Mouse (Mus musculus): ENCODE measurements around the gene Cabp4. TPM values are rescaled to one million over a fixed set of nuclear protein-coding genes. Genes with fewer than 3 reads are reported as not detected.

Gene Cabp4
- total and polyA plus RNA-seq, 3 experiments: 0.21 TPM; not detected in 2

DNA sequence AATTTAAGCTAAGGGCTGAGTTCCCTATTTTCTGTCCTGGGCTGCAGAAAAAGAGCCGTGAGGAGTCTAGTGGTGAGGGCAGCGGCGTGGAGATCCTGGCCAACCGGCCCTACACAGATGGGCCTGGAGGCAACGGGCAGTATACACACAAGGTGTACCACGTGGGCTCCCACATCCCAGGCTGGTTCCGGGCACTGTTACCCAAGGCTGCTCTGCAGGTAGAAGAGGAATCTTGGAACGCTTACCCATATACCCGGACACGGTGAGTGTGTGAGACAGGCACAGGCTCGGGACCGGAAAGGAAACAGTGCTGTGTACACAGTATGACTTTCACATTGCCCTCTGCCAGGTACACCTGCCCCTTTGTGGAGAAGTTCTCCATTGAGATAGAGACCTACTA, 41.2 kb downstream of the Cabp4 start:
- H3K36me3 ChIP-seq (ENCODE audit: control insufficient read depth, insufficient read depth, low read length): no peaks in the 10 kb centered on the region
- no peaks in the 10 kb centered on the region for H3K79me2 ChIP-seq (replicated peaks; ENCODE audit: control insufficient read depth, insufficient read depth, low read length)
- peaks cover 5% of the 10 kb centered on the region for H3K4me1 ChIP-seq (ENCODE audit: control insufficient read depth, insufficient read depth, low read length)
- H3K27me3 ChIP-seq (ENCODE audit: control insufficient read depth, insufficient read depth, low read length): no peaks in the 10 kb centered on the region
- intact Hi-C loops (cut with DNase I): no loop called here
- H3K4me3 ChIP-seq: no peak overlapping the region
- TF ChIP-seq CTCF (IDR thresholded peaks at IDR 0.05) (no peak), POLR2A (IDR thresholded peaks at IDR 0.05; ENCODE audit: insufficient read depth, low read depth, low read length) (no peak), EP300 (IDR thresholded peaks at IDR 0.05; ENCODE audit: insufficient read depth, low read depth, low read length) (no peak)
- no peak for DNase-seq
- 95% methylated on average over 12 of the region's 12 CpGs for WGBS
- H3K27ac ChIP-seq: no peak overlapping the region
- no peak overlapping the region for H3K9ac ChIP-seq (ENCODE audit: low read depth, low read length)

DNA sequence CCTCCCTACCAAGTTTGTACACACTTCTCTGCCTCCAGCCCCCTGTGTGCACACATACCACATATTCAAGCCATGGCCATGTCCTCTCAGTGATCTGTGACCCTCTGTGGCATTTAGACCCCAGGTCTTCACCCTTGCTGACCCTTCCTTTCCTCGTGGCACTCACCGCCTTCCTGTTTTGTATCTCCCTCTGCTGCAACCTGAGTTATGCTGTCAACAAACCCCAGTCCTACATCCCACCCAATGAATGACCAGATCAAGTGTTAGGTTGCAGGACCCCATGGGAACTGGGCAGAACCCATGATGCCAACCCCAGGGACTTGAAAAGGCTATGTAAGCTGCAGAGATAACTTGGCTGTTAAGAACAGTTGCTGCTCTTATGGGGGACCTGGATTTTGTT, 41.8 kb downstream of the Cabp4 start:
- DNase-seq: no peak
- intact Hi-C loops (cut with DNase I): no loop called here
- no peak overlapping the region for H3K27ac ChIP-seq
- WGBS: 86% methylated on average over 2 of the region's 2 CpGs
- no peak overlapping the region for H3K4me3 ChIP-seq
- H3K4me1 ChIP-seq (ENCODE audit: control insufficient read depth, insufficient read depth, low read length): peaks cover 6% of the 10 kb centered on the region
- TF ChIP-seq POLR2A (IDR thresholded peaks at IDR 0.05; ENCODE audit: insufficient read depth, low read depth, low read length) (no peak), EP300 (IDR thresholded peaks at IDR 0.05; ENCODE audit: insufficient read depth, low read depth, low read length) (no peak), CTCF (IDR thresholded peaks at IDR 0.05) (no peak)
- no peaks in the 10 kb centered on the region for H3K36me3 ChIP-seq (ENCODE audit: control insufficient read depth, insufficient read depth, low read length)
- H3K9ac ChIP-seq (ENCODE audit: low read depth, low read length): no peak overlapping the region
- no peaks in the 10 kb centered on the region for H3K79me2 ChIP-seq (replicated peaks; ENCODE audit: control insufficient read depth, insufficient read depth, low read length)
- H3K27me3 ChIP-seq (ENCODE audit: control insufficient read depth, insufficient read depth, low read length): no peaks in the 10 kb centered on the region

DNA sequence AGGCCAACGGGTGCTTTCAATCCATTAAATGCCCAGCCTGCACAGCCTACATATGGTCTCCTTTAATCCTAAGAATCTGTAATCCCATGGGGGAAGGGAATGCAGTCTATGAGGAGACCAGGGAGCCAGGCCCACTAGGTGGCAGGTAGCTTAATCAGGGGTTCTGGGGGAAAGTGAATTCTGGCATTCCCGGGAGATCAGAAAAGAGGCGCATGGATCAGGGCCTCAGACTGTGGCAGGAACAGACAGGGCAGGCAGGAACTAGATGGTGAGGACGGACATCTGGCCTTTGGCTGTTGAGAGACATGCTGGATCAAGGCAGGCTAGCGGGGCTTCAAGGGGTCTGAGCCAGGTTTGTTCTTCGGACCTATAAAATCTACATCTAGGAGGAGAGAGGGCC, 42.4 kb downstream of the Cabp4 start:
- DNase-seq: no peak

DNA sequence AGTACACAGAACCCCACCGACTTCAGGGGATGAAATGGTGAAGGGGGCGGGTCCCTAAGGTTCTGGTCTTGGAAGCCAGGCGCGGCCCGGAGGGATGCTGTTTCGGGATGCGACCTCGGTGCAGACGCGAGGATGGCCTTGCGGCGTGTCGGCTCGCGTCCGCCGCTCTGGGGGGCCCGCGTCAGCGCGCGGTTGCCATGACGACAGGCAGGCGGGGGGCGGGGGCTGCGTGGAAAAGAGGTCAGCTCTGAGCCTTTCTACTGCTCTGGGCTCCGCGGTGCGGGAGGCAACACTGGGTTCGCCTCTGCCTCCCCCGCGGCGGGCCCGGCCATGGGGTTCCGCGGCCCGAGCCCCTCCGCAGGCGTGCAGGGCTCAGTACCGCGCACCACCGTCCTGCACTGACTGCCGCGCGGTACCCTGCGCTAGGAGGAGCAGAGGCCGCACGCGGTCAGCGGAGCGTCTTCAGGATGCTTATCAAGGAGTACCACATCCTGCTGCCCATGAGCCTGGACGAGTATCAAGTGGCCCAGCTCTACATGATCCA, 43.0 kb downstream of the Cabp4 start:
- intact Hi-C loops (cut with DNase I): no loop called here
- H3K4me1 ChIP-seq (ENCODE audit: control insufficient read depth, insufficient read depth, low read length): peaks cover 6% of the 10 kb centered on the region
- H3K27me3 ChIP-seq (ENCODE audit: control insufficient read depth, insufficient read depth, low read length): no peaks in the 10 kb centered on the region
- H3K79me2 ChIP-seq (replicated peaks; ENCODE audit: control insufficient read depth, insufficient read depth, low read length): no peaks in the 10 kb centered on the region
- H3K27ac ChIP-seq: no peak overlapping the region
- DNase-seq: peak; percentile 45 to 49
- TF ChIP-seq EP300 (IDR thresholded peaks at IDR 0.05; ENCODE audit: insufficient read depth, low read depth, low read length) (no peak), CTCF (IDR thresholded peaks at IDR 0.05) (no peak)
- peak overlapping the region; percentile 36 for H3K9ac ChIP-seq (ENCODE audit: low read depth, low read length)
- H3K36me3 ChIP-seq (ENCODE audit: control insufficient read depth, insufficient read depth, low read length): no peaks in the 10 kb centered on the region
- 10% methylated on average over 52 of the region's 52 CpGs for WGBS
- H3K4me3 ChIP-seq: peak overlapping the region; percentile 76

More for the DNA sequence above, 42.4 kb downstream of the Cabp4 start:
- no peak overlapping the region for H3K9ac ChIP-seq (ENCODE audit: low read depth, low read length)
- H3K4me3 ChIP-seq: no peak overlapping the region
- H3K36me3 ChIP-seq (ENCODE audit: control insufficient read depth, insufficient read depth, low read length): no peaks in the 10 kb centered on the region
- peaks cover 6% of the 10 kb centered on the region for H3K4me1 ChIP-seq (ENCODE audit: control insufficient read depth, insufficient read depth, low read length)
- no peak overlapping the region for H3K27ac ChIP-seq
- H3K27me3 ChIP-seq (ENCODE audit: control insufficient read depth, insufficient read depth, low read length): no peaks in the 10 kb centered on the region
- intact Hi-C loops (cut with DNase I): no loop called here
- 86% methylated on average over 6 of the region's 6 CpGs for WGBS
- TF ChIP-seq POLR2A (IDR thresholded peaks at IDR 0.05; ENCODE audit: insufficient read depth, low read depth, low read length): no peak
- no peak for TF ChIP-seq CTCF (IDR thresholded peaks at IDR 0.05)
- TF ChIP-seq EP300 (IDR thresholded peaks at IDR 0.05; ENCODE audit: insufficient read depth, low read depth, low read length): no peak
- no peaks in the 10 kb centered on the region for H3K79me2 ChIP-seq (replicated peaks; ENCODE audit: control insufficient read depth, insufficient read depth, low read length)

DNA sequence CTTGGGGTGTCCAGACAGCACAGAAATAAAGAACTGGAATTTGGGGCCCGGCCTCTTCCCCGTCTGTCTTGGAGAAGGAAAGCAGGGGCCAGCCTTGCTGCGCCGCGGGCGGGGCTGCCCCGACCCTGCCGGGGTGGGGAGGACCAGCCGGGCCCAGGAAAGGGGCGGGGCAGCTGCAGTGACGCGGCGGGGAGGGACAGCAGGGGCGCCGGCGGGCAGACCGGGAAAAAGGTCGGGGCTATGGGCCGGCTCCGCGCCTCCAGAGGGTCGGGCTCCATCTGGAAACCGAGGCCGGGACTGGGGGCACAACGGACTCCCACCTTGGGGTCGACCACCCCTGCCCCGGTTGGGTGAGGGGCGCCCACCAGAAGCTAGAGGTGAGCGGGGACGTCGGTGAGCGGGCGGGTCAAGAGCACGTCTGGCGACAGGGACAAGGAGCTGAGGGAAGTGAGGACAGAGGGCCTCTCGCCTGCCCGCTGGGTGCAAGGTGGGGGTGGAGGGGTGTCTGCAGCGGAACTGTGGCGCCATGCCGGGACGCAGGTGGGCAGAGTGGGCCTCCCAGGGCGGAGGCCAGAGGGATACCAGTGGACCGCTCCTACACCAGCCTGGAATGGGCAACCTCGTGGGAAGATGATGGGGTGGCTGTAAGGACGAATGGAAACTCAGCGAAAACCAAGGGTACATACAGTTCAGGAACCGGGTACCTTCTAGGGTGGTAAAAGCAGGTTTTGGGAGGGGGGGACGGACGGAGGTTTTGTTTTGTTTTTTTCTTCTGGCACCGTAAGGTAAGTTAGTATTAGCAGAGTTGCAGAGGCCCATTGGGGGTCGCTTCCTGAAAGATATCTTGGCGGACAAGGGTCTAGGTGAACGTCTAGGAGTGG, 43.8 kb downstream of the Cabp4 start, which contains the start of gene Pitpnm1:
Pitpnm1 (plus strand) TSS at position 162 of the 881 bp plus-strand sequence.
- Histone ChIP-seq H3K36me3 (ENCODE audit: control insufficient read depth, insufficient read depth, low read length) (no peaks in the 10 kb centered on the region), H3K27me3 (ENCODE audit: control insufficient read depth, insufficient read depth, low read length) (no peaks in the 10 kb centered on the region), H3K4me1 (ENCODE audit: control insufficient read depth, insufficient read depth, low read length) (peaks cover 6% of the 10 kb centered on the region), H3K9ac (ENCODE audit: low read depth, low read length) (peak within 1 kb of the TSS; percentile 88), H3K27ac (peak within 1 kb of the TSS; percentile 76), H3K79me2 (replicated peaks; ENCODE audit: control insufficient read depth, insufficient read depth, low read length) (no peaks in the 10 kb centered on the region), H3K4me3 (peak within 1 kb of the TSS; percentile 76)
- 2% methylated on average over 52 of the region's 53 CpGs for WGBS
- intact Hi-C loops (cut with DNase I): loop anchor here (1.0 to 5.0 kb wide), 3 partner anchors 21 to 102 kb away; partner anchors contain the start of gene Rad9a
- peak; percentile 91 for DNase-seq
- TF ChIP-seq CTCF (IDR thresholded peaks at IDR 0.05): no peak
- TF ChIP-seq POLR2A (IDR thresholded peaks at IDR 0.05; ENCODE audit: insufficient read depth, low read depth, low read length): peak; percentile 42; the same call in 1 of the 2 replicates
- TF ChIP-seq EP300 (IDR thresholded peaks at IDR 0.05; ENCODE audit: insufficient read depth, low read depth, low read length): no peak

DNA sequence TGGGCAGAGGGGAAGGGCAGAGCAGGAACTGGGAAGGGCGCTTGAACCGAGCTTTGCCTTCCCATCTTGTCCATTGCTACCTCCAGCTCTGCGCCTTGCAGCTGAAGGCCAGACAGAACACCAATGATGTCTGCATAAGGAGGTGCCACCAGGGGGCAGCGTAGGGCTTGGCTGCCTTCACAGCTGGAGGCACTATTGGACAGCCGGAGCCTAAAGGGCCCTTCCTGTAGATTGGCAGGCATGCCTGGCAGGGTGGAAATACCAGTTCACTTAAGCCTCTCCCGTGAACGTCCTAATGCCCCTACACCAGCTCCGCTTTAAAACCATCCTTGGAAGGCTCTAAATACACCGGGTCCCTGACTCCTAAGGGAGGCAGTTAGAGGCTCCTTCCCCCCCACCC, 44.8 kb downstream of the Cabp4 start:
- TF ChIP-seq CTCF (IDR thresholded peaks at IDR 0.05): peak; percentile 99; the same call in 1 of the 2 replicates
- TF ChIP-seq EP300 (IDR thresholded peaks at IDR 0.05; ENCODE audit: insufficient read depth, low read depth, low read length): peak; percentile 89; the same call in 1 of the 2 replicates
- no peak for TF ChIP-seq POLR2A (IDR thresholded peaks at IDR 0.05; ENCODE audit: insufficient read depth, low read depth, low read length)
- Histone ChIP-seq H3K79me2 (replicated peaks; ENCODE audit: control insufficient read depth, insufficient read depth, low read length) (no peaks in the 10 kb centered on the region), H3K36me3 (ENCODE audit: control insufficient read depth, insufficient read depth, low read length) (no peaks in the 10 kb centered on the region), H3K4me1 (ENCODE audit: control insufficient read depth, insufficient read depth, low read length) (peaks cover 6% of the 10 kb centered on the region), H3K27me3 (ENCODE audit: control insufficient read depth, insufficient read depth, low read length) (no peaks in the 10 kb centered on the region), H3K27ac (peak overlapping the region; percentile 76), H3K9ac (ENCODE audit: low read depth, low read length) (no peak overlapping the region; the same call in 1 of the 2 replicates), H3K4me3 (peak overlapping the region; percentile 76; the same call in 1 of the 2 replicates)
- 7% methylated on average over 9 of the region's 9 CpGs for WGBS
- intact Hi-C loops (cut with DNase I): loop anchor here (1.0 to 5.0 kb wide), 3 partner anchors 22 to 103 kb away; partner anchors contain the start of gene Rad9a
- peak; percentile 92 to 94 for DNase-seq
